Mouse (Mus musculus) retina, postnatal 1 day (tissue): ENCODE data around the gene Ric8b.

Experiments
- DNase-seq: peaks from one replicate; pipeline ENCODE4 v3.0.0-alpha.2; 2012

Gene Ric8b

DNA sequence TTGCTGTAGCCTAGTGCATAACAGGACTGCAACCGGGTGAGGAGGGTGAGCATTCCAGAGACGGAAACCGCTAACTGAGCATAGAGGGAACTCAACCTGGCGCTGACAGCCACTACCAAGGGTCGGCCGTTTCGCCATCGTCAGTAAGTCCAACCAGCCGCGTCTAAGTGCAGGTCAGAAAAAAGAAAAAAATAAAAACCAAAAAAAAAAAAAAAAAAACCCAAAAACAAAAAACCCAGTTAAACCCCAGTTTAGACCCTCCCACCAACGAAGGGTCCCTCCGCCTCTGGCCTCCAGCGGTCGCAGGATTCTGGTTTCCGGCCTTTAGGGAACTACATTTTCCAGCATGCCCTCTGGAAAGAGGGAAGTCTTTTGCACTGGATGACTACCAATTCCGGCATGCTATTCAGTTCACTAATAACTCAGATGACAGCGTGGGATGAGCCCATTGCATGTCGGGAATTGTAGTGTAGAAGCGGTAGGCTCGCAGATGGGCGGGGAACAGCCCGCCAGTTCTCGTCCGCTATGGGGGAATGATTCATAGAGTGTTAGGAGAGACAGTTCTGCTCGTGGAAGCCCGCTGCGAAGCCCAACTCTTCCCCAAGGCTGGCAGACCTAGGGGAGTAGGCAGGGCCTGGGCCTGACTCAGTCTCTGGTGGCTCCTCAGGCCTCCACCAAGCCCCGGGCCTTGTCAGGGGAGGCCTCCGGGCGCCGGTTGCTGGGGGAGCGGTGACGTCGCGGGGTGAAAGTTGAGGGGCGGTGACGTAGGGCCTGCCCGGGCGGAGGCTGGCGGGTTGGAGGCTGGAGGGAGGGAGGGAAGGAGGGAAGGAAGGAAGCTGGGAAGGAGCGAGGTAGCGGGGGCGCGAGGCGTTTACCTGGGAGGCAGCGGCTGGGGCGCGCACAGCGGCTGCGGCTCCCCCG is at the start of gene Ric8b:
Gene Ric8b (plus strand): TSS at position 807 of the 921 bp plus-strand sequence.
- DNase-seq = peak; percentile 99

DNA sequence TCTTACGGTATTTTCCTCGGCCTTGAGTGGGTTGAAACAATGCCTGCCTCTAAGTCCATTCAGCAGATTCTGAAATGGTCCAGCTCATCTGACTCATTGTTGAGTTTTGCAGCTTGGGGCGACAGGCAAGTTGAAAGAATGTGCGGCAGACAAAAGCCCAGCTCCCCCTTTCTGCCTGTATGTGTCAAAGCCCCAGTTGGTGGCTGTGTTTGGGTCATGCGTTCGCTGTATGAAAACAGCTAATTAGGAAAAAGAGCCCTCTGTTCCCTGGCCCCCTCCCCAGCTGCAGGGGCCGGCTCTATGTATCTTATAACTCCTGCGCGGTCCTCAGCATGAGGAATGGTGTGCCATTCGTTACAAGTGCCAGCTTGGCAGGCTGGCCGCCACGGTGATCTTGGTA is 46.1 kb upstream of the Ric8b start:
- DNase-seq = peak; percentile 67

DNA sequence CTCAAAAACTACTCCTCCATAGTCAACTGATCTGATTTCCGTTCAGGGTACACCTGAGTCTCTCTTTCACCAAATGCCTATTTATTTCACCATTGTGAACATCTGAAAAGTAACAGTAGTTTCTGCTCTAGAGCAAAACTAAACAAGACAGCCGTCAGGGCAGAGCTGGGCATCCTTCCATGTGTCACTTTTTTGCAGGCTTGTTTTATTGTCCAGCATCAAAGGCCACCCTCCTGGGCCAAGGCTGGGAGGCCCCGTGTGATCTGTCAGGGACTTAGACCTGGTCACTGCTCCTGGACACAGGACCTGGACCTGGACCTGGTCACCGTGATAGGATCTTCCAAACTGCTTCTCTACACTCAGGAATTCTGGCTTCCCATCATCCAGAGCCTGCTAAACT is 45.5 kb upstream of the Ric8b start:
- no peak for DNase-seq

DNA sequence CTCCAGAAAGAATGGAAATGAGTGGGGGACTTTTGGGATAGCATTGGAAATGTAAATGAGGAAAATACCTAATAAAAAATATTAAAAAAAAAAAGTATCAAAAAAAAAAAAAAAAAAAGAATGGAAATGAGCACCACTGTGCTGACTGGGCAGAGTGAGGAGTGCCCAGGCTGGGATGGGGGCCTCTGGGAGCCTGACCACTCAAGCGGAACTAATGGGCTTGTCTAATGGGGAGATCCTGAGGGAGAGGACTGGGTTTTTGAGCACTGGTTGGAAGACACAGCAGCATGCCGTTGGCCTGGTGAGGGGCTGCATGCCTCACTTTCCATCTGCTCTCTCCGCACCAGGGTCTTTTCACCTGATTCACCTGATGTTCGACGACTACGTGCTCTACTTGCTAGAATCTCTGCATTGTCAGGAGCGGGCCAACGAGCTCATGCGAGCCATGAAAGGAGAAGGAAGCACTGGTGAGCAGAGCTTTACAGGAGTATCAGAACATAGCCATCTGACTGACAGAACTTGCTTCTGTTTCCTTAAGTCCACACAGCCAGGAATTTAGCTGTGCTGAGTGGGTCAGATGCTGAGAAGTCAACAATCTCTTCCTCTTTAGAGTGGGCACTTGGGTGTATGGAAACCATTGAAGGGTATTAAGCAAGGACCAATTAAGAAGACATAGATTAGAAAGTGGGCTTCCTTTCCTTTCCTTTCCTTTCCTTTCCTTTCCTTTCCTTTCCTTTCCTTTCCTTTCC is 37.4 kb upstream of the Ric8b start:
- DNase-seq = no peak

DNA sequence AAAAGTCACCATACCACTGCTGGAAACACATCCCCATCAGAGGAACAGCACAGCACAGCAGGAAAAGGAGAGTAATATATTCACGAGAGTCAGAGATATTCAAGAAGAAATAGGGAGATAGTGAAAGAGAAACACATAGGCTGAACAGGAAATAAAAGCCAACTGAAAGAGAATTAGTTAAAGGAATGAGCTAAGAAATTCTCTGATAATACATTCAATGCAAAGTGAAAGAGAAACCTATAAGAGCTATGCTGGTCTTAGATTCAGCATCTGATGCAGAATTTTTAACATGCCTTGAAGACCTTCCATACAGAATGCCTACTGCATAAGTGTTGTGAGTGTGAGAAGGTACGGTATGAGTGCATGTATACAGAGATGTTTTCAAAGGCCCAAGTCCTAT is 34.9 kb upstream of the Ric8b start:
- no peak for DNase-seq

DNA sequence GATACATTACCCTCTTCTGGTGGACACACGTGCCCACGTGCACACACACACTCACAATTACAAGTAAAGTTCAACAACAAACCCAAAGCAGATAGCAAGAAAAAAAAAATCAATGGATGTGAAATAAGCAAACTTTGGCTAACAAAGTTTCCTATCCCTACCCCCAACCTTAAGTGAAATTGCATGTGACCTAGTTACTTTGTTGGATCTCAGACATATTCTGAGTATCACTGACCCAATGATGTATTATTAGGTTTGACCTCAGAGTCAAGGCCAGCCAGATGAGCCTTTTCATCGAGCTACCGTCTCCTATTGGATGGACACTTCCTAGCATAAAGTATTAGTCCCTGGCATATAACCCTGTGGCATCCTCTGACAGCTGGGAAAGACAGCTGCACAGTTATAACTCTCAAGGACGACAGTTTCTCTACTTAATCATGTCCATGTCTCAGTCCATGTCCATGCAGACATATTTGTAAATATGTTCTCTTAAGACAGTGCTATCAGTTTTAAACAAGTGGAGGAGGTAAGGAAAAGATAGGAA is 32.0 kb upstream of the Ric8b start:
- DNase-seq = no peak

DNA sequence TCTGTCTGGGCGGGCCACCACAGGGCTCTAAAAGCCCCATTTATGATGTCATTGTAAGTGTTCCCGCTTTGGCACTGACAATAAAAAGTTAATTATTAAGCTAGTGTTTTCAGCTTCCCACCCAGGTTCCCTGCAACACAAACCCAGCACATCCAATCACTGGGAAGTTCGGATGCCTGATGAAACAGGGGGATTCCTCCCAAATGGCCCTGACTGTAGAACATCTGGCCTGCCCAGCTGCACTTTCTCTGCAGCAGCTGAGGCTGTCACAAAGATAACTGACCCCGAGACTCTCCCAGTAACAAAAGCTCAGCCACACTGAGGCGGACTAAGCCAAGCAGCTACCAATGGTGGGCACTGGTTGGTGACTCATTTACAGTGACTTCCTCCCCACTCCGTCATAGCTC is 31.2 kb upstream of the Ric8b start:
- peak; percentile 9 for DNase-seq

- no peak for DNase-seq
These were observed 30.6 kb upstream of the Ric8b start for GRCm38 (mm10) chr10:84886785-84887184.

GRCm38 (mm10) chr10:84889096-84889846 is 28.1 kb upstream of the Ric8b start:
- DNase-seq = peak; percentile 68

- no peak for DNase-seq
These were observed 21.5 kb upstream of the Ric8b start for GRCm38 (mm10) chr10:84895810-84896358.

DNA sequence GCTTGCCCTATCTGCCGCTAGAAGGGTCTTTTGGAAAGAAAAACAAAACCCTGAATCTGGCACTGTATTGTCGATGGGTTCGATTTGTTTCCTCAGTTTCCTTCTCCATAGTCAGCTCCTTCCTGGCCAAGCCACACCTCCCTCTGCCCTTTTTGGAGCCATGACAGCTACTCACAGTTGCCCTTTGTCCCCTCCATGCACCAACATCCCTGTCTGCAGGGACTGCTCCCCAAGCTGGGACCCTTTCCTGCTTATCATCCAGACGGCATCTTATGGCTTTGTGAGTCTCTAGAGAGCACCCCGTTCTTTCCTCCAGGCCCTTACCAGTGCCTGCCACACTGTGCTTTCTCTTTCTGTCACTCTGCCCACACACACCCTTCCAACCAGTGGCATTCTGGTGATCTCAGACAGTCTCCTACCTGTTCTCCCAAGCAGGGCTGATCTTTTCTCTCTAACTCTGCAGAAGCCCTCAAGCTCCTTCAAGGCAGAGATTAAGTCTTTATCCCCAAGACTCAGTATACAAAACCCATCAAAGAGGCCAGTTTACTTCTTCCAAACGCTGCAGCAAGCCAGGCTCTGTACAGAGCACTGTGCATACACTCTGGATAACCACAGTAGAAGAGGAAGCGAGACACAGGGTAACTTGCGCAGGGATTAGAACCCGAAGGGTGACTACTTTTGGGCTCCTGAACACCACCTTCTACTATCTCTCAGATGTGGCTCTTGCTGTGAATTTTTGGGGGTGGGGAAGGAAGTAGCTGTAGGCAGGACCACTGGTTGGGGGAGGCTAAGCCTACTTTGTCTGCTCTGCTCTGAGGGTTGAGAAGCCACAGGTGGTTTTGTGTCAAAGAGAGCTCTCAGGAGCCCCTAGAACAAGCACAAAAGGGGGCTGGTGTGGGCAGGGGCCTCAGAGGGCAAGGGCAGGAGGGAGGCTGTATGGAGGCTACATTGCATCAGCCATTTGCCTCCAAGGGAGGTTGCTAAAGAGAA is 20.2 kb upstream of the Ric8b start:
- no peak for DNase-seq

DNA sequence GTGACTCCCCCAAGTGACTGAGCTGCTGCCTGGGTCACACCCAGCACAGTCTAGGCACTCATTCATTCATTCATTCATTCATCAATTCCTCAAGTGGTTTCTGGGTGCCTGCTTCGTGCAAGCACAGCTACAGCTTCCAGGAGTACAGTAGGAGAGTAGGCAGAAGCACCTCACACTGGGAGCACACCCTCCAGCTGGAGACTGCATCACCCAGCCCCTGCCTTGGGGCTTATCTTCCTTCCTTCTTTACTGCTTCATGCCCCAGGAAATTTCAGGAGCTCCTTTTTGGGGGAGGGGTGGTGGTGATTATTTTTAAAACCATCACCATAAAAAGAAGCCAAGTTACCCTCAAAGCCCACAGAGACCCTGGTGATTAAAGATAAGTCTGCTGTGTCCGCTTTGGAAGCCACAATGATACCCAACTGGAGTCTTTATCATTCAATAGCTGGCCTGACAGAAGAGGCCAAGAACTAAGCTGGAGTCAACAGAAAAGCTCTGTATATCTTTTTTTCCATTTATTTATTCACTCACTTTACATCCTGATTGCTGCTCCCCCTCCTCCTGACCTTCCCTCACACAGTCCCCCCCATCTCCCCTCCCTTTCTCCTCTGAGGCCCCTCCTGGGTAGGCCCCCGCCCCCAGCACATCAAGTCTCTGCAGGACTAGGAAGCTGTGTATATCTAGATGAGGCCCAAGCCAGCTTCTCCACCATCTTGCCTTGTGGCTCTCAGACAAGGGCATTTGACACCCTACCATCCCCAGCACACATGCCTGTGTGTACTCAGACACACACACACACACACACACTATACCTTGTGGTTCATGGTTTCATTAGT is 19.1 kb upstream of the Ric8b start:
- no peak for DNase-seq

GRCm38 (mm10) chr10:84901676-84902075 is 15.7 kb upstream of the Ric8b start:
- no peak for DNase-seq

DNA sequence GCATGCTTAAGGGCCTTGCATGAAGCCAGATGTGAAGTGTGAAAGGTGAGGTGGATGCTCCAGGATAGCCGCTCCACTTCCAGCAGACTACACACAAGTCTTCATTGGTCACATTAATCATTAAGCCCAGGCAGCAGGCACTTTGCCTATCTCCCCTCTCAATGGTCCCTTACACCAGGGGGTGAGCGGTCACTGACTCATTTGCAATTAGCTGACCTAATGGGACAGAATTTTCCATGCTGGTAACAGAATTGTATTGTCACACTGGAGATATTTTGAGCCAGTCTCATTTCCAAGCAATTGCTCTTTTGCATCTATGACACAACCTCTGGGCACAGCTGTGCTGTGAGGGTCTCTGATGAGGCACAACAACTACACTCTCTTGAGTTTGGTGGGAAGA is 15.2 kb upstream of the Ric8b start:
- DNase-seq = no peak

DNA sequence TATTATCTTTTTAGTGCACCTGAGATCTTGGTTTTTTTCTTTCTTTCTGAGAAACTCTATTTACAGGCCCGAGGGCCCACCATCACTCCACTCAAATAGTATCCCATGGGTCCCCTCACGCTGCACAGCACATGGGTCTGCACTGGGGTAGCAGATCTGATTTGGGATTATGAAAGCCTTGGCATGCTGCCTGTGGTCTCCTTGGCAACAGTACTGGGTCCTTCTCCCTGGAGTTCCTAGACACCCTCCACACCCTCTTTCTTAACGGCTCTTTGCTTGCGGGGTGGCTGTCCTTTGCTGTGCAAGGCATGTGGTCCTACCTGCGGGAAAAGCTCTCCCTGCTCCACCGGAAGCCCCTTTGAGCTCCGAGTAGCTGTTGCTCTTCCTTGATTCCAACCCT is 14.1 kb upstream of the Ric8b start:
- peak; percentile 53 for DNase-seq

GRCm38 (mm10) chr10:84903742-84904141 is 13.7 kb upstream of the Ric8b start:
- DNase-seq = peak; percentile 62

GRCm38 (mm10) chr10:84906895-84907294 is 10.5 kb upstream of the Ric8b start:
- DNase-seq = no peak

DNA sequence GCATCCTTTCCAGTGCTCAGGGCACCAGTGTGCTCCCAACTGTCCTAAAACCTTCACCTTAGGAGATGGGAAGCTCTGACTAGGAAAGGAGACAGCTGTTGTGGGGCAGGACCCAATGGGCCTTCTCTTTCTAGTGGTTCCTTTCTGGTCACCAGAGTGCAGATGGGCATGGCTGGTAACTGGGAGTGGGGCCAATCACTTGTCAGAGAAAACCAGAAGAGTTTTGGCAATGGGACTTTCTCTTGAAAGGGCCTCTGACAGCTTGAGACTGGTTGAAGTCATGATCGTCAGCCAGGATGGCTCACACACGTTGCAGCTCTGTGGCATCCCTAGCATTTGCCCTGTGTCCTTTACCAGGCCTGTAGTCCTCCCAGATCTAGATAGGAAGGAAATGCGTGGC is 9.4 kb upstream of the Ric8b start:
- no peak for DNase-seq

DNA sequence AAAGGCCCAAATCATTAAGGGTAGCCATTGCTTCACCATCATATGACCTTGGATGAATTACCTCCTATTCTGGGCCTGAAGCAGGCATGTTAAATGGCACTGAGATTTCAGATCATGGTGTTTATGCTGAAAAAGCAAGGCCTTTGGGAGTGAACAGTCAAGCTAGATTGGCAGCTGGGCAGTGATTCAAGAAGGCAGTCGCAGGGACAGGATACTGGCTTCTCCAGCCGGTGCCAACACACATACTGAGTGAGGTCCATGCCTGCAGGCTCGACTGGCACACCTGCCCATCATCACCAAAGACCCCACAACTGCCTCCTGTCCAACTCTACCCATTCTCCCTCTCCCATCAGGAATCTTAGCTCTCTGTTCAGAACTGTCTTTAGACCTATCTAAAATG is 8.9 kb upstream of the Ric8b start:
- DNase-seq = no peak

GRCm38 (mm10) chr10:84909021-84909801 is 8.2 kb upstream of the Ric8b start:
- DNase-seq = peak; percentile 78
